Mouse (Mus musculus) forelimb bud, embryonic 11.5 days (tissue): Measurements from ENCODE around the gene Dyrk1a.
A peak's percentile ranks its signal among the peaks of the same experiment; 100 is the strongest.

Experiments
- DNase-seq: peaks from one replicate; pipeline ENCODE4 v3.0.0-alpha.2; 2012; ENCODE audit warnings: low read depth, low spot score

Gene Dyrk1a

DNA sequence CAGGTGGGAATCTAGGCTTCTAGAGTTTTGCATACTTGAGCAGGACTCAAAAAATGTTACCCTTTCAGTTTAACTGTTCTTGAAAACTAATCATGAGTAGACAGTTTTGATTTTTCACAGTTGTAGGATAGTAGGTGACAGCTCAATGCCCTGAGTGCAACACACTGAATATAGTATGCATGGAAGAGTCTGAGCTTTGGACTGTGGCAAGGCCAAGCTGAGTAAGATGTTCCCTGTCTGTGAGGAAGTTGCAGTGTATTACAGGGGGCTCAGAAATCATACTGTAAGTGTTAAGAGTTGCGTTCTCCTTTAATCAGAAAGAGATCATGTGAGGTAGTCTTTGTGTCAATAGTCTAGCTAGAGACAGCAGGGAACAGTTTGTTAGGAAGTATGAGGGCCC lies 20.4 kb downstream of the Dyrk1a start:
- DNase-seq: no peak

DNA sequence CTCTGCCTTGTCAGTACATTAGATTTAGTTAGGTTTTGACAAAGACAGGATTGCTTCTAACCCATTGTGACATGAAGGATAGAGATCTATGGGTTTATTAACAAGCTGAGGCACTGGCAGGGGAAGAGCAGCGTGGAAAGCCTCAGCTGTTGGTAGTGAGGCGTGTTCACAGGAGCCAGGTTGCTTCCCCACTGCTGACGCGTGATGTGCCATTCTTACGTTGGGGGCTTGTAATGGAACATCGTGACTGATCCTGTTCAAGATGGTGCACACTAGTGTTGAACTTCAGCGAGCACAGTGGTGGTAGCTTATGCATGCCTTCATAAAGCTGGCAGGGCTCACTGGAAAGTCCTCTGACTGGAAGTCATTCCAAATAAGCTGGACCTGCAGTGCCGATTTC lies 21.2 kb downstream of the Dyrk1a start:
- DNase-seq: no peak

DNA sequence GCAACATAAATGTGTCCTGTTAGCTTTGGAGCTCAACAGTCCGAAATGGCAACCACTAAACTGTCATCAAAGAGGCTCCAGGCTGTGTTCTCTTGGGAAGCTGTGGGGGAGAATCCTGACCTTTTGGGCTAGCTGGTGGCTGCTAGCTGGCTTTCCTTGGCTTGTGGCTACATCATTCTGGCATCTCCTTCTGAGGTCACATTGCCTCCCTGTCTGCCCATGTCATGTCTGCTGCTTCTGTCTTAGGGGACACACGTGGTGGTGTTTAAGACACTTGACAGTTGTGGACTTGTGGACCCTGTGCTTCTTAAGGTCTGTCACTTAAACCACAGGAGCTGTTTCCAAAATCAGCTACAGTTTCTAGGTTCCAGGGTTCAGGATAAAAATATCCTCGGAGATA lies 21.7 kb downstream of the Dyrk1a start:
- DNase-seq: no peak

DNA sequence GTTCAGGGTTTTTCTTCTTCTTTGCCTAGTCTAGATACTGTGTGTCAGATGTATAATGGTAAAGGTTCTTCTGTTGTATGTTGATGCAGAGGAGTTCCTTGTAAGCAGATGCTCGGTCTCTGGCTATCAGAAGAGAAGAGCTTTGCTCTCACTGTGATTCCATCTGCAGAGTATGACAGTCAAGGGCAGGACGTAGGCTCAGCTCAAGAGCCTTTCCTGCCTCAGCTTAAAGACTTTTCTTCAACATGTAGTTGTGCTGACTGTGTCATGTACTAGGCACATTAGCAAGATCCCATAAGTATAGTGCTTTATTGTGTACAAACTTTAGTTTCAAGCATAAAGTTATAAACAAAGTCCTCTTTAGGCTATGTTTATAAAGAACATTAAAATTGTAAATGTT lies 26.8 kb downstream of the Dyrk1a start:
- no peak for DNase-seq

DNA sequence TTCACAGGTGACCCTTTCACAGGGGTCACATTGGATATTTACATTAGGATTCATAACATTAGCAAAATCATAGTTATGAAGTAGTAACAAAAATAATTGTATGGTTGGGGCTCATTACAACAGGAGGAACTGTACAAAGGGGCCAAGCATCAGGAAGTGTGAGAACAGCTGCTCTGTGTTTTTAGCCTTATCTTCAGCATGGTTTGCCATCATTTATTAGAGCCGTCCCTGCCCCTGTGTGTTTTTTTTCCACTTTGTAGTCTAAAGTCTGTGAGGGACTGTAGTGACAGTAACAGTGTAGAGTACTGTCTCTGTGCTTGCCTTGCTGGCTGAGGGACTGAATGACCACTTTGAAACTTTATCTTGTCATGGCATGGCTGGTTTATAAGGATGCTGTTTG lies 27.8 kb downstream of the Dyrk1a start:
- DNase-seq: no peak

DNA sequence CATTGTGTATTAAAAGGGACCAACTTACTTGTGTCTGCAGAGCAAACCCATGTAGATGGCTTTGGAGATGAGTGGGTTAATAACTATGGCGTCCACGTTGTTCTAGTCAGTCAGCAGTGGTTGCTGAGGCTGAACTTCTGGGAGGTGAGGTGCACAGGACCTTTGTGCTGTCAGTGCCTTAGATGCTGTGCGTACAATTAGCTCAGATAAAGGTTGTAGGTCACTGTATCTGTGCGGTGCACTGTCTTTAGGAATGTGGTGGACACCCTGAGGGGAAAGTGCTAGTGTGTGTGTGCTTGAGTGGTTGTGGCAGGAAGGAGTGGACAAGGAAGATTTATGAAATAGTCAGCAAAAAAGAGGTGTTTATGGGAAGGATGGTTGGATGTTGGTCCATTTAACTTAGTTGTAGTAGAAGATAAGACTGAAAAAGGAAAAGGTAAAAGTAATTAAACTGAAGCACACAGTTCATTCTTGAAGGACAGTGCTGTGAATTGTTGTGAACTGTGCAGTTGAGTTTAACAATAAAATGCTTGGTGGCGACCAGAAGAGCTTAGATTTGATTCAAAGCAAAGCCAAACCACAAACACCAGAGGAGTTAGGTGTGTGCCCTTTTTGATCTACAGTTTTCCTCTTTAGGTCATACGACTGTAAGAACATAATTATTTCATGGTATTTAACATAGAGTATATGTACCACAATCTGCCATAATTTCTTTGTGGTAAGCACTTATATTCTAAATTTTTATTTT lies 30.3 kb downstream of the Dyrk1a start:
- no peak for DNase-seq

DNA sequence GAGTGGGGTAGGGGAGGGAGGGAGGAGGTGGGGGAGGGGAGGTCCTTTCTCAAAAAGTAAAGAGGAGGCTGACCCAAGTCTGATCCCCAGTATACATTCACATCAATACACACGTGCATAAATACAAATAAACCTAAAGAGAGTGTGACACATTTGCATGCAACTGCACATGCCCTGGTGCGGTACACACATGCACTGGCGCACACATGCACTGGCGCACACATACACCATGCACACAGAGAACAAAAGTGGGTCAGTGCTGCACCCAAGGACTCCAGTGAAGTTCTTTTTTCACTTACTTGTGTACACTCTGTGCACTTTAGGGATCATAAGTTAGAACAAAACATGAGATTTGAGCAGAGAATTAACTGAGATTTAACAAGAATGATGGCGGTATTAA lies 31.3 kb downstream of the Dyrk1a start:
- no peak for DNase-seq

DNA sequence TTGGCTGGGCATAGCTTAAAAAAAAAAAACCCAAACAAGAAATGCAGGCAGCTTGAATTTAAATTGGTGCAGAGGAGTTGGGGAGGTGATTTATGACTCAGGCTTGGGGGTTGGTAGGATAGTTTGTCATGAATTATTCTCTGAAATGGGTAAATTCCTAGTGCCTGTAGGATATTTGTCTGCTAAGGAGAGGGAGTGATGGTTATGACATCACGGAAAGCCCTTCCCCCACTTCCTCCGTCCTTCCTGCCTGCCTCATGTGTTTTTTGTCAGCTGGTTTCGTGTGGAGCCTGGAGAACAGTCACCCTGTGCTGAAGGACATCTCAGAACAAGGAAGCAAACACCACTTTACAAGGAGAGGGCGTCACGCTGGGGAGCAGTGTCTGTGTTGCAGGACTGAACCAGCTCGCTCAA lies 31.7 kb downstream of the Dyrk1a start:
- DNase-seq: peak; percentile 58

DNA sequence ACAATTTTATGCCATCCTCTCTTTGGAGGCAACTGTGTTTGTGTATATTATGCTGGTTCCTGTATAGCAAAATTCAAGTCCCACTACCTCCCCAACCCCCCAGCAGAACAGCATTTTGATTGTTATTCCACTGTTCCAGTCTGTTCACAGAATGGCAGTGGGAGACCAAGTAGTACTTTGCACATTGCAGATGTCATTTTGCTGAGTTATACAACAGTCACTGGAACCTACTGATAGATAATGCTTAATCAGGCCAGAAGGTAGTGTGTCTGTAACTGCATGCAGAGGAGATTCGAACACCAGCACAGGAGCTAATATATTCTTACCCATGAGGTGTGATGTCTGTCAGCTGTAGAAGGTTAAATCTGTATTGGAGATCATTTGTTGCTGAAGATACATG lies 32.4 kb downstream of the Dyrk1a start:
- no peak for DNase-seq

DNA sequence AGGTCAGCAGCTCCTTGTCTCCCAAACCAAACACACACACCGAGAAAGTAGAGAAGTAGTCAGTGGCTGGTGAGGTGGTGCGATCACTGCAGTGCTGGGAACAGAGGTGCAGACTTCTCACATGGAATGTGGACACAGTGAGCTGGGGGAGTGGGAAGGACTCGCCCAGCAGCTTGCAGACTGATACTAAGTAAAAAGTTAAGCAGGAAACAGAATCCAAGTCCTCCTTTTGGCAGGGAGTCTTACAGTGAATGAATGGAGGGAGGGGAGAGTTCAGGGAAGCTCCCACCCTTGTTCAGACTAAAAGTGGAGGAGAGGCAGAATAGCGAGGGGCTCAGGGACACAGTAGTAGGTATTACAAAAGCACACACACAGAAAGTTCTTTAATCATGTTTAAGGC lies 32.9 kb downstream of the Dyrk1a start:
- no peak for DNase-seq

DNA sequence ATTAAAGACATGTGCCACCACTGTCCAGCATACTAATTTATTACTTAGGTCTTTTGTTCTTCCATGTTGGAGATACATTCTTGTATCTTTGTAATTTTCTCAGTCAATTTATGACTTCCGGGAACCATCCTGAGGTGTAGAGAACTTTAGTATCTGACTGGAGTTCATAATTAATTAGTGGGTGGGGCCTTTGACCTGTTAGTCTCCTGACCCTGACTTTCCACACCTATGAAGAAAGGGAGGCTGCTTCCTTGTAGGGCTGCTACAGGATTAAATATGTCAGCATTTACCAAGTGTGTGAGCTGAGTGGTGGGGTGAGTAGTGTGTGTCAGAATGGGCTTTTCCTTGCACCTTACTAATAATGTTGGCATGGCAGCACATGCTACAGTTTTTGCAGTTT lies 36.4 kb downstream of the Dyrk1a start:
- DNase-seq: no peak

DNA sequence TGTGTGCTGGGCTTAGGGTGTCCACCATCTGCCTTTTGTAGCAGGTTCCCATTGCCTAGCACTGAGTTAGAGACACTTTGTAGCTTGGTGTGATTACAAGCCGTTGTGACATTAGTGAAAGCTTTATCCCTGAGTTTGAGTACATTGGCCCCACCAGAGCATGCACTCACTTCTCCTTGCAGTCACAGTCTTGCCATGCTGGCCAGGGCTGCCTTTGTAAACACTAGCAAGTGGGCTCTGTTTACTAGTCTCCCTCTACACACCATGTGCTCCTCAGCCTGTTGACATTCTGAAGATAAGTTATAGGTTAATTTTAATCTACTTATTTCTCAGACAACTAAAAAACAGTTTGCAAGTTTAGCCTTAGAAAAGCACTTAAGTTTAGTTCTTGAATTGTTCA lies 37.7 kb downstream of the Dyrk1a start:
- no peak for DNase-seq

DNA sequence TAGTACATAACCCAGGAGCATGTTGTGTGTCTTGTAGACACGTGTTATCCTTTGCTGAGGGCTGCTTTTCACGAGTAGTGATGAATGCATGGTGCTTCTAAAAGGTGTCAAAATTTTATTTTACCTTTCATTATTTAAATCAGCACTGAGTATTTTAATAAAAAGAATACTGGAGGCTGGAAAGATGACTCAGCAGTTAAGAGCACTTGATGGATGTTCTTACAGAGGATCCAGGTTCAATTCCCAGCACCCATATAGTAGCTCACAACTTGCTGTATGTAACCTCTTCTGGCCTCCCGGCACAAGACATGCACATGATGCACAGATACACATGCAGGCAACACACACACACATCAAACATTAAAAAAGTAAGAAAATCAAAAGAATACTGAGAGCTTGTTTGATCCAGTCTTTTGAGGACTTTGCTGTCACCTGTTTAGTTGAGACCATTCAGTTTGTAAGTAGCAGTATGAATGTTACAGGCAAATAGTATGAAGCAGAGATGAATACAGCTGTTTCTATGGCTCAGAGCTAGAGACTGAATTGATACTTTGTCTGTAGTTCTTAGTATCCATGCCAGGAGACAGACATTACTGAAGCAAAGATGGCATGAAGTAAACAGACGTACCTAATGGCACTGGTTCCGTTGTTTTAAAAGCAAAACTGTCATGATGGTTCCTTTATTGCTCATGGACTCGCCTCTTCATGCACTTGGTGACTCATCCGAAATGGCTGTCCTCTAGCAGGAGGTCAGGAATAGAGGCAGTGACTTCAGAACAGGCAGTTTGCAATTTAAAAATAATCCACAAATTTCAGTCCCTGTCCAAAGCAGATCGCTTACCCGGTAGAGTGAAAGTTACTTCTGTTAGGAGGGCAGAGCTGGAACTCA lies 39.1 kb downstream of the Dyrk1a start:
- no peak for DNase-seq

DNA sequence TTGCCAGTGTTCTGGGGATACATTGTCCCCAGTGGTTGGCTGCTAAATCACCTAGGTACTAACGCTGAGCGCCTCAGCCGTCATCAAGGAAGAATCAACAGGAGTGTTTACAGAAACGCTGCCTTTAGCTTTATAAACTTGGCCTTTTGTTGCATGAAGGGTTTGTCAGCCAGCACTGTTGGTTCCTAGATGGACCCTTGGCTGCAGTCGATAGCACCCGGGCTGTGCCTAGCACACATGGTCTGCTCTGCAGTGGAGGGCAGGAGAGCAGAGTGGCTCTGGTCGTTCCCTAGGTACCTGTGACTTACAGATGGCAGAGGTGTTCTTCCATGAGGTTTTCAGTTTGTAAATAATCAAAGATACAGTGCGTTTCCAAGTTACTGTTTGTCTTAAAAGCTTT lies 42.8 kb downstream of the Dyrk1a start:
- DNase-seq: no peak

DNA sequence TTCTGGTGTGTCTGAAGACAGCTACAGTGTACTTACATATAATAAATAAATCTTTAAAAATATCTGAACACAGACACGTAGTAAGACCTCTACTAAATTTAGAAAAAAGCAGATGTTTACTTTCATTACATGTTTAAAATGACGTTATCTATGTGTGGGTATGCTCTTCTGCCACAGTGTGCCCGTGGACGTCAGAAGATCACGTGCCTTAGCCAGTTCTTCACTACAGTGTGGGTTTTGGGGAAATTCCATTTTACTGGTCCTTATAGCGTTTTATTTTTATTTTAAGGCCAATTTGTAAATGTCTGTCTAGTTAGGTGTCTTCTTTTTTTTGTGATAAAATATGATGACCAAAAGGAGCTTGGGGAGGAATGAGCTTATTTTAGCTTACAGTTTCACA lies 47.4 kb downstream of the Dyrk1a start:
- DNase-seq: no peak

DNA sequence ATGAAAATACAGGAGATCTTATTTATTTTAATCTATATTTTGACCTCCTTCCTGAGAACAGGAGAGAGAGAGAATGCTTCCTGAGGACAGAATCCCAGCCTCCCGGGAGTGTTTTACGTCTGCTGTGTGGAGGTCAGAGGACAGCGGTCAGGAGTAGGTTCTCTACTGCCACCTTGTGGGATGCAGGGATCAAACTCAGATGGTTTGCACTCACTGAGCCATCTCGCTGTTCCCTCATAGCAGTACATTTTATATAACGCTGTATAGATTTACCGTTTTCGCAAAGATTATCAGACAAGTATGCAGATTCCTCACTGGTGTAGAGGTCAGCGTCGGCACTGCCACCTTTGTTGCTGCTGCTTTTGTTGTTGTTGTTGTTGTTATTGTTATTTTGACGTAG lies 48.7 kb downstream of the Dyrk1a start:
- peak; percentile 54 for DNase-seq

DNA sequence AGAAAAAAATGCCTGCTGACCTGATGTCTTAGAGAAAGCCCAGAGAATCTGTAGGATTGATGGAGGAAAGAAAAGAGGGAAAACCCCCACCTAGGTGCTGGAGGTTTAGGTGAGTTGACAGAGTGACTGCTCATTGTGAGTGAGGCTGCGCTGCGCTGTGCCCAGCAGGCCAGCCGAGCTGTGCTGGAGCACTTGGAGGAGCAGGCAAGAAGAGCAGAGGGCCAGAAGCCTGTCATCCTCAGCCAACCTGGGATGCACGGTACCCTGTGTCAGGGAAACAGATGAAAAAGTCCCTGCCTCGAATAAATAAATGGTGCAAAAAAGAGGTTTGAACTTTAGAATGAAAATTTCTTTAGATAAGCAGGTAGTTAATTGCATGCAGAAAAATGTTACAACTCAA lies 49.5 kb downstream of the Dyrk1a start:
- DNase-seq: no peak

DNA sequence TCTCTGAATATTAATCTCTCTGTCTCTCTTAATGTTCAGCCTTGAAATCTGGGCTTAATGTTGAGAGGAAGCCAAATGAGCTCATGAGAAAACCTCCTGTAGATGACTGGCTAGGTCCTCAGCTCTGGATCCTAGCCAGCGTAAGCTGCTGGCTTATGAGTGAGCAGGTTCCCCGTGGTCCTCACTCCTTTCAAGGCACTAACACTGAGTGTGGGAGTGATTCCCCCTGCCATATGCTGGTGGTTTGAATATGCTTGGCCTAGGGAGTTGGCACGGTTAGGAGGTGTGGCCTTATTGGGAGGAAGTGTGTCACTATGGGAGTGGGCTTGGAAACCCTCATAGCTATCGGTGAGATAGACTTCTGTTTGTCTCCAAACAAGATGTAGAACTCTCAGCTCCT lies 55.1 kb downstream of the Dyrk1a start:
- DNase-seq: no peak

DNA sequence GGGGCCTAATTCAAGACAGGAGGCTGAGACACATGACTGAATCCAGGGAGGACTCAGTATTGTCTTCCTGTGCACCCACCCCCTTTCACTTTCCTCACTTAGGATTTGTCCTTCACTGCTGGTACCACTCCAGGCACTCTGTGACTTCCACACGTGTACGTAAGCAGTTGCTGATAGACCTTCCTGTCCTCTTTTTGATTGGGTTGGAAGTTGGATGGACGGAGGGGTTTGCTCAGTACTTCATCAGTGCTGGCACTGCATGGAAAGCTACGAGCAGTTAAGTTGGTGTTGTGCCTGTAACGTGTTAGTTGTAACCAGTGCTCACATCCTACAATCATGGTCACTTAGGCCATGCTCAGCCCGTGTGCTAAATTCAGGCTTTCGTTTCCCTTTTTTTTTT lies 55.8 kb downstream of the Dyrk1a start:
- no peak for DNase-seq

DNA sequence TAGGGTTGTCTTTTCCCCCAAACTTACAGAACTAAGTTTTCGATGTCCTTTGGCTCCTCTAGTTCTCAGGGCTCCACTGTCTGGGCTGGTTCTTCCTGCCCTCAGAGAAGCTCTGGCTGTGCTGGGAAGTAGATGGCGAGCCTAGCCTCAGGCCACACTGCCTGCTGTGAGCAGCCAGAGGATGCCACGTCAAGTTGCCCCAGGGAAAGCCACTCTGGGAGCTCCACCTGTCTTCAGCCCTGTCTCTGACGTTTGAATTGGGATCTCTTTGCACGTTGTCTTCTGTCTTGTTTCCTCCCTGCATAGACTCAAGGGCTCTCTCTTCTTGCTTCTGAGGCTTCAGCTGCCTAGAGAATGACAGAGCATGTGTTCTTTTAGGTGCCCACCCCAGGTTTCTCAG lies 57.9 kb downstream of the Dyrk1a start:
- no peak for DNase-seq

DNA sequence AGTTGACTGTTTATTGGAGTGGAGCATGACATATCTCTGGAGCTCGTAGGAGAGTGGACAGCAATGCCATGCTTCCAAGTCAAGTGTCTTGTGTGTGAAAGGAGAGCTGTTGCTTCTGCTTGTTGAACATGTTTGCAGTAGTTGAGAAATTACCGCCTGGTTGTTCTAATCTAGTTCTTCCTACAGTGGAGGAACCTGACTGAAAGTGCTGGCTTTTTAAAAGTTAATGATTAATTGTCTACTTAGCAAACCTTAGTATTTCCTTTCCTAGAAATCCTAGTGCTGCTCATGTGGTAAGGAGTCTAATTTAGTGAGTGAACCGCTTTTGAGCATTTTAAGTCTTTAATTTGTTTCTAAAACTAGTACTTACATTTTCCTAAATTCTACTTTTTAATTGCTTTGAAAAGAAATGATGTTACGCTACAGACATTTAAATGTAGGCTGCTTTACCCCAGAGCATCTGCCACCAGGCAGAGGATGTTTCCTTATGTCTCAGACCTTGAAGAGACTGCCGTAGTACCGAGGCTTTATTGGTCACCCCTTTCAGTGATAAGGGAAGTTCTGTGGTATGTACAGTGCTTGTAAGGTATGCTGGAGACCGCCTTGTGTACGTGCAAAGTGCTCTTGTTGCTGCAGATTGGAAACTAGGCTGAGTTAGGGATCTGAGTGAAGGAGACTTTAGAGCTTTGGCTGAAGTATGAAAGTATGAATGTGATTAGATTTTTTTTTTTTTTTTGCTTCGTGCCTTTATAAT lies 59.3 kb downstream of the Dyrk1a start:
- no peak for DNase-seq

DNA sequence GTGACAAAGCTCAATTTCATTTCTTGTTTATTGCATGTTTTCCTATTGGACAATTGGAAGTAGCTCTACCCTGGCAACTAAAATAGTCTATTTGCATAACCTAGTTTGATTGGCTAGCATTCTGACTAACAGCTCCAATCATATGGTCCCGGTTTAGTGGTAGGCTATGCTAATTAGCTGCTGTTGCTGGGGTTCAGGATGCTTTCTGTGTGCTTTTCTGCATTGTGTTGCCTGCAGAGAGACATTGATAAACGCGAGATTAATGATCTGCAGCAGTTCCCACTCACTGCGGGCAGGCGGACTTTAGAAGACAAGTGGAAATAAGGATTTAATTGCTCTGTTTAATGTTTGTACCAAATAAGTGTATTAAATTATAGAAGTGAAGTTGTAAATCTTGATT lies 62.2 kb downstream of the Dyrk1a start:
- peak; percentile 74 for DNase-seq
